Mouse (Mus musculus): ENCODE measurements at regions not wholly inside any gene's neighbourhood (a gene's known extent, or its start where the extent isn't known, plus 50 kb on each side); places are given as distances from the start of the nearest gene placed in this dataset.

DNA sequence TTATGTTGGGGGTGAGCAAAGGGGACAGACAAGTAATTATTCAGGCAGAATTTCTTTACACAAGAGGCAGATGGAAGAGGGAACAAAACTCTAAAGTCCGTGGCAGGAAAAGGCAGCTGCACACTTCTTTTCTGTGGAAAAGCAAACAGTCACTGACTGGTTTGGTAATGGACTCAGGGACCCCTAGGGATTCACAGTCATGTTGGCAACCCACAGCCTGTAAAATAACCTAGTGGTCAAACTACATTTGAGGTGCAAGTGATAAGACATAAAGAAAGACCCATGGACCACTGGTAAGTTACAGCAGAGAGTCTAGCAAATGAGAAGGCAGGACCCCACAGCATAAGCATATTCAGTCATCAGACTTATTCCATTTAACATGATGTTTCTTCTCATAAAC, 526.4 kb upstream of the Cited2 start:
- TF ChIP-seq CTCF (IDR thresholded peaks at IDR 0.05; ENCODE audit: borderline replicate concordance, insufficient read depth, low read length) (no peak), POLR2A (IDR thresholded peaks at IDR 0.05; ENCODE audit: low read depth, low read length) (no peak)
